Mouse (Mus musculus) lung, embryonic 16.5 days (tissue): ENCODE measurements around the gene Gstp3. TPM values are rescaled to one million over a fixed set of nuclear protein-coding genes. Genes with fewer than 3 reads are reported as not detected.

Experiments
- ATAC-seq: fragments of 200-750 bp; cut with Nextera tagmentation; 2 replicates; pipeline ENCODE4 v1.8.0; 2017; ENCODE audit warnings: low read depth, mild to moderate bottlenecking, moderate library complexity
- H3K27ac ChIP-seq: fragments of 300-500 bp; sonication (generic); 2 replicates; pipeline ENCODE4 v1.5.1; 2014; ENCODE audit warnings: mild to moderate bottlenecking, control low read depth, low read length
- H3K27me3 ChIP-seq: fragments of 300-500 bp; sonication (generic); 2 replicates; pipeline ENCODE4 v1.6.1; 2014; ENCODE audit warnings: low read depth, low read length, mixed read lengths; ENCODE audit not compliant: control insufficient read depth, insufficient read depth
- H3K36me3 ChIP-seq: fragments of 300-500 bp; sonication (generic); 2 replicates; pipeline ENCODE4 v1.6.1; 2014; ENCODE audit warnings: low read length; ENCODE audit not compliant: control insufficient read depth, insufficient read depth
- H3K4me1 ChIP-seq: fragments of 300-500 bp; sonication (generic); replicated peaks from 2 replicates; pipeline ENCODE4 v1.6.1; 2014; ENCODE audit warnings: low read length, mixed read lengths; ENCODE audit not compliant: control insufficient read depth, insufficient read depth
- H3K4me2 ChIP-seq: fragments of 300-500 bp; sonication (generic); 2 replicates; pipeline ENCODE4 v1.6.1; 2014; ENCODE audit warnings: low read depth, low read length, control low read depth
- H3K4me3 ChIP-seq: fragments of 300-500 bp; sonication (generic); 2 replicates; pipeline ENCODE4 v1.5.1; 2014; ENCODE audit warnings: mild to moderate bottlenecking, low read length, control low read depth
- H3K9ac ChIP-seq: fragments of 300-500 bp; sonication (generic); 2 replicates; pipeline ENCODE4 v1.6.1; 2014; ENCODE audit warnings: low read length, control low read depth
- H3K9me3 ChIP-seq: fragments of 300-500 bp; sonication (generic); 2 replicates; pipeline ENCODE4 v1.6.1; 2016; ENCODE audit warnings: low read length; ENCODE audit not compliant: control insufficient read depth
- WGBS: fragments of 180-500 bp; shearing (Covaris S2); extraction: QIAGEN DNeasy Blood & Tissue Kit; methylation state at CpG from one replicate; pipeline ENCODE4 v1.1.7; 2014; 5-methylcytosine and 5-hydroxymethylcytosine counted together
- polyA plus RNA-seq: library from polyadenylated mRNA; unstranded; fragments of >200 nt; fragmentation: Nextera tagmentation; extraction: Ambion mirVana; gene quantifications from 2 replicates; pipeline ENCODE4 v1.2.1, GENCODE M21; 2015

Gene Gstp3
- polyA plus RNA-seq, 1 experiment from 2014 or later, result 0.85 TPM

DNA sequence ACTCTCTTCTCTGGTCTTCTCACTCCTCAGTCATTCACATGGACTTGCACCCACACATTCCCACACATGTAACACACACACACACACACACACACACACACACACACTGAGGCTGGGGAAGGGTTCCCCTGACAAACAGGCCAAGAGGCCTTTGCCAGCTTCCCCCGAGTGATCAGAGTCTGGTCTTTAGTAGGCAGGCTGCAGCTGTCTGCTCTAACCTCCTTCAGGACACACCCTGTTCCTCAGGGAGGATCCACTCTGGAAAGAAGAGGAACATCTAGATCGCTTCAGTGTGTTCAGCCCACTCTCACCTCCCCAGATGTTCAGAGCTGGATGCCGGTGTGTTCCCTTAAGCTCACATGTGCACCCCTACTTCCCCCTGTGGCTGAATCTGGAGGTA is 35.0 kb upstream of the Gstp3 start:
- H3K27ac ChIP-seq, result no peak overlapping the region
- no peak overlapping the region for H3K9ac ChIP-seq
- H3K27me3 ChIP-seq, result no peaks in the 10 kb centered on the region
- ATAC-seq, result no peak
- 74% methylated on average over 3 of the region's 3 CpGs for WGBS
- H3K36me3 ChIP-seq, result no peaks in the 10 kb centered on the region
- no peak overlapping the region for H3K4me3 ChIP-seq
- H3K9me3 ChIP-seq, result no peaks in the 10 kb centered on the region
- no peak overlapping the region for H3K4me2 ChIP-seq
- peaks cover 8% of the 10 kb centered on the region for H3K4me1 ChIP-seq

DNA sequence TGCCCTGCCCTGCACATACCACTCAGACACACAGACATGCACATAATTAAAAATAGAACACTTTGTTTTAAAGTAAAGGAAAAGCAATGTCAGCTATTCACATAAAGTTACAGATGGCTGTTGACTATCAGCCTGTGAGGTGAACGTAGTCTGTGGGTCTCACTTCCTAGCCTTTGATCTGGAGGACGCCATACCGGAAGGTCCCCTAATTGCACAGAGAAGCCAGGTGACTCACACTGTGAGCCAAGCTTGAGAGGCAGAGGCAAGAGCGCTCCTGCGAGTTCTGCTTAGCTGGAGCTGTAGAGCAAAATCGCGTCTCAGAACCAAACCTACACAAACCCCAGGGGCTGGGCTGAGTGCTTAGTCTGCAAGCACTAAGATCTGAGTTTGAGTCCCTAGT is 34.4 kb upstream of the Gstp3 start:
- Histone ChIP-seq H3K4me3 (no peak overlapping the region), H3K4me1 (peaks cover 4% of the 10 kb centered on the region), H3K9me3 (no peaks in the 10 kb centered on the region), H3K9ac (no peak overlapping the region), H3K27me3 (no peaks in the 10 kb centered on the region), H3K4me2 (no peak overlapping the region), H3K36me3 (no peaks in the 10 kb centered on the region), H3K27ac (no peak overlapping the region)
- WGBS, result 48% methylated on average over 7 of the region's 7 CpGs
- ATAC-seq, result no peak

GRCm38 (mm10) chr19:4092750-4093149 is 33.4 kb upstream of the Gstp3 start:
- H3K9ac ChIP-seq, result no peak overlapping the region
- H3K36me3 ChIP-seq, result no peaks in the 10 kb centered on the region
- H3K4me1 ChIP-seq, result peaks cover 3% of the 10 kb centered on the region; the same call in 1 of the 2 replicates
- no peak overlapping the region for H3K4me2 ChIP-seq
- no peak overlapping the region for H3K27ac ChIP-seq
- no peak overlapping the region for H3K4me3 ChIP-seq
- WGBS, result 70% methylated on average over 3 of the region's 3 CpGs
- H3K9me3 ChIP-seq, result no peaks in the 10 kb centered on the region
- ATAC-seq, result no peak
- 0 out of 2 replicates have a peak, but pooled peaks cover 2% of the 10 kb centered on the region for H3K27me3 ChIP-seq

- 52% methylated on average over 2 of the region's 2 CpGs for WGBS
These were observed 32.0 kb upstream of the Gstp3 start for GRCm38 (mm10) chr19:4091383-4091782.

GRCm38 (mm10) chr19:4090446-4090845 is 31.1 kb upstream of the Gstp3 start:
- H3K4me2 ChIP-seq, result no peak overlapping the region
- no peak overlapping the region for H3K9ac ChIP-seq
- 0 out of 2 replicates have a peak, but pooled peaks cover 2% of the 10 kb centered on the region for H3K27me3 ChIP-seq
- no peaks in the 10 kb centered on the region for H3K4me1 ChIP-seq
- H3K9me3 ChIP-seq, result no peaks in the 10 kb centered on the region
- H3K4me3 ChIP-seq, result no peak overlapping the region
- ATAC-seq, result no peak
- H3K36me3 ChIP-seq, result no peaks in the 10 kb centered on the region
- WGBS, result 86% methylated on average over 3 of the region's 3 CpGs
- H3K27ac ChIP-seq, result no peak overlapping the region

More at GRCm38 (mm10) chr19:4091383-4091782, 32.0 kb upstream of the Gstp3 start:
- H3K9ac ChIP-seq, result no peak overlapping the region
- H3K36me3 ChIP-seq, result no peaks in the 10 kb centered on the region
- H3K4me3 ChIP-seq, result no peak overlapping the region
- ATAC-seq, result no peak
- H3K9me3 ChIP-seq, result no peaks in the 10 kb centered on the region
- H3K4me1 ChIP-seq, result peaks cover 3% of the 10 kb centered on the region; the same call in 1 of the 2 replicates
- 0 out of 2 replicates have a peak, but pooled peaks cover 2% of the 10 kb centered on the region for H3K27me3 ChIP-seq
- H3K27ac ChIP-seq, result no peak overlapping the region
- H3K4me2 ChIP-seq, result no peak overlapping the region

DNA sequence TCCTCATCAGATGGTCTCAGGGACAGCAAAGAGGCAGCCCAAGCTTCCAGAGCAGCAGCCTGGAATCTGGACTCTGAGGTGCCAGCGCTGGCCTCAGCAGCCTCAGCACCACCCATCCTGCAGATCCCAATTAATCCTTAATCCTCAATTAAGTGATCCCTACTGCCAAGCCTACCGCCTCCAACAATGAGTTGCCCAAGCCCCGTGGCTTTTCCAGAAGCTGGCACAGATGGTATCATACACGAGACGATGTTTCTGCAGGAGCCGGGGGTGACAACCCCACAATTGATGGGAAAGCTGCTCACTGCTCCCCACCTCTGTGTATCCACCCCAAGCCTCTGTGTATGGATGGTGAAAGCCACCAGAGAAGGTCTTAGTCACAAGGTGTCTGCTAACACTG is 29.8 kb upstream of the Gstp3 start:
- Histone ChIP-seq H3K4me1 (no peaks in the 10 kb centered on the region), H3K9me3 (no peaks in the 10 kb centered on the region), H3K4me3 (no peak overlapping the region), H3K27ac (no peak overlapping the region), H3K9ac (no peak overlapping the region), H3K36me3 (no peaks in the 10 kb centered on the region), H3K27me3 (0 out of 2 replicates have a peak, but pooled peaks cover 2% of the 10 kb centered on the region), H3K4me2 (no peak overlapping the region)
- 75% methylated on average over 6 of the region's 6 CpGs for WGBS
- no peak for ATAC-seq

DNA sequence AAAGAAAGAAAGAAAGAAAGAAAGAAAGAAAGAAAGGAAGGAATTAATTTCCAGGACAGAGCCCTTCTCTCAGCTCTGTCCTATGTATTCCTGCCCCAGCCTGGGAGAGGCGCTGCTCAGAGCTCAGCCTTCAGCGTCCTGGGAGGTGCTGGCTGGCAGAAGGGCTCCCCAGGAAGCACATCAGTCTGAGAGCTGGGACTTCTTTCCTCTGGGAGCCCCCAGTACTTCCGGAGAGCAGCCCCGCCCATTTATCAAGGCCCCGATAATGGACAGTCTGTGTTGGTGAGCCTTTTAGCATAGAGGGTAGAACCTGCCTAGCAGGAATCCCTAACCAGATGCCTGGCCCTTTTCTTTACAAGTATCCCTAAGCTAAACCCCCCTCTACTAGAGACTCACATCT is 28.8 kb upstream of the Gstp3 start:
- no peaks in the 10 kb centered on the region for H3K9me3 ChIP-seq
- 0 out of 2 replicates have a peak, but pooled peaks cover 2% of the 10 kb centered on the region for H3K27me3 ChIP-seq
- WGBS, result 33% methylated on average over 5 of the region's 5 CpGs

GRCm38 (mm10) chr19:4087090-4087489 is 27.7 kb upstream of the Gstp3 start:
- H3K27ac ChIP-seq, result no peak overlapping the region
- 67% methylated on average over 5 of the region's 5 CpGs for WGBS

More for the DNA sequence above, 28.8 kb upstream of the Gstp3 start:
- no peak overlapping the region for H3K27ac ChIP-seq
- no peaks in the 10 kb centered on the region for H3K36me3 ChIP-seq
- no peak overlapping the region for H3K4me2 ChIP-seq
- no peaks in the 10 kb centered on the region for H3K4me1 ChIP-seq
- H3K4me3 ChIP-seq, result no peak overlapping the region
- no peak for ATAC-seq
- no peak overlapping the region for H3K9ac ChIP-seq

DNA sequence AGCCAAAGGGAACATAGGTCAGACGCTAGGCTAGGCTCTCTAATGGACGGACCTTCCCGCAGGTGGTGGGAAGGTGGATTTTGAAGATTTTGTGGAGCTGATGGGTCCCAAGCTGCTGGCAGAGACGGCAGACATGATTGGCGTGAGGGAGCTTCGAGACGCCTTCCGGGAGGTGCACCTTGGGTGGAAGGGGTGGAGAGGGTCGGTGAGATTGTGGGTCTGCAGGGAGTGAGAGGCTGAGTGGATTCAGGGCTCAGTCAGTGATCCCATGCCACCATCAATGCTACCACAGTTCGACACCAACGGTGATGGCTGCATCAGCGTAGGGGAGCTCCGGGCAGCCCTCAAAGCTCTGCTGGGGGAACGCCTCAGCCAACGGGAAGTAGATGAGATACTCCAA is 26.8 kb upstream of the Gstp3 start:
- Histone ChIP-seq H3K9me3 (no peaks in the 10 kb centered on the region), H3K27me3 (0 out of 2 replicates have a peak, but pooled peaks cover 2% of the 10 kb centered on the region), H3K4me3 (no peak overlapping the region), H3K4me2 (no peak overlapping the region), H3K36me3 (no peaks in the 10 kb centered on the region), H3K27ac (no peak overlapping the region), H3K4me1 (no peaks in the 10 kb centered on the region), H3K9ac (no peak overlapping the region)
- 85% methylated on average over 15 of the region's 15 CpGs for WGBS
- no peak for ATAC-seq

More at GRCm38 (mm10) chr19:4087090-4087489, 27.7 kb upstream of the Gstp3 start:
- no peak overlapping the region for H3K4me2 ChIP-seq
- no peak overlapping the region for H3K9ac ChIP-seq
- no peaks in the 10 kb centered on the region for H3K4me1 ChIP-seq
- no peak for ATAC-seq
- H3K27me3 ChIP-seq, result 0 out of 2 replicates have a peak, but pooled peaks cover 2% of the 10 kb centered on the region
- no peak overlapping the region for H3K4me3 ChIP-seq
- no peaks in the 10 kb centered on the region for H3K9me3 ChIP-seq
- H3K36me3 ChIP-seq, result no peaks in the 10 kb centered on the region

DNA sequence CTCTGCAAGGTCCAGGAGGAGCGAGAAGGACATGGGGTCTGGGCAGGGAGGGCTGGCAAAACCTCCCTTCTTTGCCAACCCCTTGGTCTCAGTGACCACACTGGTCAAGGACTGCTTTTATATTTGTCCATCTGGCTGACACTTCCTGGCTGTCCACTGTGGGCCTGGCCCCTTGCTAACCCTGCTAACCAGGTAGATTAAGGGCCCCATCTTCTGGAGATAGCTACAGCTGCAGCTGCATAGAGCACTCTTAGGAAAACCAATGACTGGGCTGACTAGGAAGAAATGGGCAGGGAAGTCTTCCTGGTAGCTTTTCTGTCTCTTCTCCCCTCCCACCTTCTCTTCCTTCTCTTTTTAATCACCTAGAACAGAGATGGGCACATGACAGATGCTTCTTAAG is 25.6 kb upstream of the Gstp3 start:
- Histone ChIP-seq H3K27me3 (0 out of 2 replicates have a peak, but pooled peaks cover 2% of the 10 kb centered on the region), H3K36me3 (no peaks in the 10 kb centered on the region), H3K27ac (no peak overlapping the region), H3K9ac (no peak overlapping the region), H3K9me3 (no peaks in the 10 kb centered on the region), H3K4me3 (no peak overlapping the region), H3K4me1 (no peaks in the 10 kb centered on the region), H3K4me2 (no peak overlapping the region)
- ATAC-seq, result no peak
- 69% methylated on average over 1 of the region's 1 CpGs for WGBS
